Mouse (Mus musculus) gastrocnemius, adult 8-10 months (tissue): ENCODE results near the gene Ppp4r1. TPM values are rescaled to one million over a fixed set of nuclear protein-coding genes. Genes with fewer than 3 reads are reported as not detected.

Experiments
- DNase-seq, 2 experiments: peaks; one replicate each; pipeline ENCODE4 v3.0.0; 2022; ENCODE audit warnings: low spot score in 2 of 2
- total RNA-seq, 4 experiments: library from RNA; stranded (reverse); gene quantifications; 2 replicates each; pipeline ENCODE4 v1.2.4; 2022

The Ppp4r1 gene
- 10 to 100 TPM; 19.7 to 25.4 (median 22.0) TPM for total RNA-seq

GRCm38 (mm10) chr17:65782551-65783141, at the start of gene Ppp4r1:
Gene Ppp4r1, plus strand, starts transcription at chr17:65782573.
- DNase-seq: peak; percentile 78 to 81

GRCm38 (mm10) chr17:65732666-65733065, 49.7 kb upstream of the Ppp4r1 start:
- DNase-seq: no peak

DNA sequence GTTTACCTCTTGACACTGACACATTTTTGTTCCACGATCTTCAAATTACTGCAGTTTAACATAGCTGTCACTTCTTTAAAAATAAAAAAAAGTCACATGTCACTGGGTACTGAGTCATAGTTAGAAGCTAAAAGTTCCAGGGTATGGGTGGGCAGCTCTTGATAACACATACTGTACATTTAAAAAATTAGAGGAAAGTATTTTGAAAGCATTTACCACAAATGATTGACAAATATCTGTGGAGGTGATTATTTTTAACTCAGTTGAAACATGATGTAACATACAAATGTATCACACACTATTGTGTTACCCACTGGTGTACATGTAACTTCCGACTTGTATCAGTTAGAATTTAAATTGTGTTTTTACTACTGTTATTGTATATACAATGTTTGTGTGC, 47.3 kb upstream of the Ppp4r1 start:
- no peak for DNase-seq

DNA sequence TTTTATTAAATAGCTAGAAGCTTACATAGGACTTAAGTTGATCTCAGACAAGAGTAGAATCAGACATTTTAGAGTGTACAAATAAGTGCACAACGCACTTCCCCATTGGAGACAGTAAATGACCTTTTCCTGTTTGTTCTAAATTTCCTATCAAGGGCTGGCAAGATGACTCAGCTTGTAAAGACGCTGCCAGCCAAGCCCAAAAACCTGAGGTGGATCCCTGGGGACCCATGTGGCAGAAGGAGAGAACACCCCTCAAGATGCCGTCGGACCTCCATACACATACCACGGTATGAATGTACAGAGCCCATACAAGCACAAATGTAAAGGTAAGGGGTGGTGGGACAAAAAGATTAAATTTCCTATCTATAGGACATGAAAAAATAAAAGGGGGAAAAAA, 45.2 kb upstream of the Ppp4r1 start:
- no peak for DNase-seq

- no peak for DNase-seq
Measured at GRCm38 (mm10) chr17:65737622-65738021, 44.8 kb upstream of the Ppp4r1 start.

GRCm38 (mm10) chr17:65739874-65740725, 42.3 kb upstream of the Ppp4r1 start:
- DNase-seq: no peak

DNA sequence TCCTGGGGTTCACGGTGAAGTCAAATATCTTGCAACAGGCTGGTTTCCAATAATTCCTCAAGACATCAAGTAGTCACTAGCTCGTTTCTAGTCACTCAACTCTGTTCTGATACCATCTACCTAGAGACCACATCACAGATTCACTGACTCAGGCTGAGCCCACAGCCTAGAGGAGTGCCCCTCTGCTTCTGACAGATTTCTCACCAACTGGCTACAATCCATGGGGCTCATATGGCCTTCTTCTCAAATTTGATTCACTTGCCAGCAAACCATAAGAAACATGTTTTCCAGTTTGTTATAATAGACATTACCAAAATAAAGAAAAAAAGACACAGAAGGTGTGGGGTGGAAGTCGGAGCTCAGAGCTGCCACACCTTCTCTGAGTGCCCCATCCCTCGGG, 40.8 kb upstream of the Ppp4r1 start:
- DNase-seq: no peak

- DNase-seq: no peak
Measured at GRCm38 (mm10) chr17:65742245-65742905, 40.0 kb upstream of the Ppp4r1 start.

DNA sequence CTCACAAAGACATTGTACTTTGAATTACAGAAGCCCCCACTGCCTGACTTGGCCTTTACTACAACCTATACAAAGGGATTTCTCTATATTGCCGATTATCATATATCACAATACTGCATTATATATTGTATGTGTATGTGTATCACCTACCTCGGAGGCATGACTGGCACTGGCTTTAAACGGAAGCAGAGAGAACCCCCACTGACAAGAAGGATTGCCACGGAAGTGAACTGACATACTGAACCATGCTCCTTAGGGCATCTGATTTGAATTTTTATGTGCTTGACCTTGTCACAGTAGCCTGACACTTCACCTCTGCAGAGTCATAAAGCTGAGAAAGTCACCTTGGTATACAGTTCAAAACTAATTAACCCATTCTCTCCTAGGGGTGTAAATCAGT, 39.4 kb upstream of the Ppp4r1 start:
- DNase-seq: no peak

DNA sequence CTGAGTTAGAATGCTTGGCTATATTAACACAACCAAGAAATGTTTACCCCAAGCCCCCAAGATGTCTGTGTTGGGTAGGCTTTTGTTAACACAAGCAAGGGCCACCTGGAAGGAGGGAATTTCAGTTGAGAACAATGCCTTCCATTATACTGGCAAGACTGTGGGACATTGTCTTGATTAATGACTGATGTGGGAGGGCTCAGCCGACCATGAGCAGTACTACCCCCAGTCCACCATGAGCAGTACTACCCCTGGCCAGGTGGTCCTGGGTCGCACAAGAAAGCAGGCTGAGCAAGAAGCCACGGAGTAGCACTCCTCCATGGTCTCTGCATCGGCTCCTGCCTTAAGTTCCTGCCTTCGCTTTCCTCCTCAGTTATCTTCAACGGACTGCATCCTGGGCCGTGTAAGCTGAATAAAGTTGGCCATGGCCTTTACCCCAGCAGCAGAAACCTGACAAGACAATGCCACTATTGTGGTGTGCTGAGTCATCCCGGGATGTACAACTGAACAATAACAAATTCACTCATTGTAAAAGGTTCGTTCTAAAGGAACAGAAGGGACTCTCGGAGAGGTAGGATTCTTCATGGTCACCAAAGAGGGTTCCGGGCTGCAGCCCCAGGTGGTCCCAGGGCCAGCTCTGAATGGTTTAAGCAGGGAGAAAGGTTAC, 38.6 kb upstream of the Ppp4r1 start:
- no peak for DNase-seq

DNA sequence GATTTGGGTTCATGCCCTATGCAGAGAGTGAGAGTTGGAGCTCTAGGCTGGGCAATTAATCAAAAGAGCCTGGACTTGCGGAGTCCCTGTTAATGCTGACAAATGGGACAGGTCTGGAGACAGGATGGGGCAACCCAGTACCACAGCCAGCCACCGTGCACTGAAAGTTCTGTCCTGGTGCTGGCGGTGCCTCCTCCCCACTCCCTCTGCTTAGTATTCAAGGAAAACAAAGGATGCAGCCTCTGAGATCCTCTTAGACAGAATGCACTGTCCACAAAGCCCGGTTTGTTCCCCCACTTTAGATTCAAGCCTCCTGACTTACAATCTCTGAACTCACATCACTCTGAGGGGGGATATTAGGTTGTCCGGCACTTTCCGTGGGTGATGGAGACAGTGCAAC, 36.1 kb upstream of the Ppp4r1 start:
- no peak for DNase-seq

DNA sequence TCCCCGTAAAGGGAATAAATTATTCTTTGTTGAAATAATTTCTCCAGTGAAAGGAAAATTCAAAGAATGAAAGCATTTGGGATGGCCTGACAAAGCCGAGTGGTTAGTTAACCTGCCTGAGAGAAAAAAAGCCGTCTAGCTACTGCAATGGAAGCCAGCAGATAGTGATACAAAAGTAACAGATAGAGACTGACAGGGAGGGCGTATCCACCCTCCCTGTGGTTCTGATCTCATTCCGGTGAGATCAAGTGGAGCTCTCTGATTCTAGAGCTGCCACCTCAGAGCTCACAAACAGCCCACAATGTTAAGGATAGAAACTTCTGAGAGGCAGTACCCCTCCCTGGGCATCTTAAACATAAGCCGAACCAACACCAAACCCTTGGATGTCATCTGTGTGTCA, 33.4 kb upstream of the Ppp4r1 start:
- DNase-seq: no peak

- DNase-seq: no peak
Measured at GRCm38 (mm10) chr17:65749803-65750202, 32.6 kb upstream of the Ppp4r1 start.

DNA sequence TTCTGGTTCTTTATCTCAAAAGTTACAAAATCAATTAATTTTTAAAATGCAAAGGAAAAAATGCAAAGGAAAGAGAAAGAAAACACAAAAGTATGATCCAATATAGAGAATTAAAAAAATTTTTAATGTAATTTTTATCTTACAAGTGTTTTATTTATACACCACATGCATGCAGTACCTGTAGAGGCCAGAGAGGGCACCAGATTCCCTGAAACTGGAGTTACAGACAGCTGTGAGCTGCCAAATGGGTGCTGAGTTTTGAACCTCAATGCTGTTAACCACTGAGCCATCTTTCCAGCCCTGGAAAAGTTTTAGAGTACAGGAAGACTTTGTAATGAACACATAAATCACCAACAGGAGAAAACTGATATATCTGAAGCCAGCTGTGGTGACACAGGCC, 32.1 kb upstream of the Ppp4r1 start:
- no peak for DNase-seq

- DNase-seq: no peak
Measured at GRCm38 (mm10) chr17:65753130-65753529, 29.2 kb upstream of the Ppp4r1 start.

DNA sequence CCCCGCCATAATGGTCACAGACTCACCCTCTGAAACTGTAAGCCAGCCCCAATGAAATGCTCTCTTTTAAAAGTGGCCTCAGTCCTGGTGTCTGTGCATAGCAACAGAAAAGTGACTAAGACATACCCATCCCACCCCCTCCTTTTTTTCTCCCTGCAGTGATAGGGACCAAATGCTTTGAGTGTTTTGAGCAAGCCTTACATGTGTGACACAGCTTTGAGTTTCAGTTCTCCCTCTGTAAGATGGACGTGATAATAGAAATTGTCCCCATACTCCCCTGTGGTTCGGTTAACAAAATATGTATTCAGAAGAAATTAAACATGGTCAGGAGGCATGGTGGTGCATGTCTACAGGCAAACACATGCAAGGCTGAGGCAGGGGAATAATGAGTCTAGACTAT, 26.5 kb upstream of the Ppp4r1 start:
- no peak for DNase-seq

GRCm38 (mm10) chr17:65757150-65757549, 25.2 kb upstream of the Ppp4r1 start:
- DNase-seq: no peak

GRCm38 (mm10) chr17:65763221-65763620, 19.2 kb upstream of the Ppp4r1 start:
- no peak for DNase-seq

DNA sequence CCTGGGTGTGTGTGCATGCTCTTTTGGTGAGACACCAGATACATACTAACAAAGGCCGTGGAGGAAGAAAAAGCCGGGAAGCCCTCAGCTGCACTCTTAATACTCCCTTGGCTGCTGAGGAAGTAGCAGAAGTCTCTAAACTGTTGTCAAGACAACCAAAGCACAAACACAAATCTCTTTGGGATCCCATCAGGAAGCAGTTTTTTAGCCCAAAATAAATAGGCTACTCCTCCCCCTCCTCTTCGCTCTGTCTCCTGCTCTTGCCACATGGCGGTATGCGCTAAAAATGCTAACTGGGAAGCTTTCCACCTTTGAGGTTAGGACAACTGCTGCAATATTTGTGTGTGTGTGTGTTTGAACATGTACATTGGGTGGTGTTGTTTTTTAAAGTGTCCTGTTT, 13.9 kb upstream of the Ppp4r1 start:
- DNase-seq: no peak

GRCm38 (mm10) chr17:65770982-65771915, 11.1 kb upstream of the Ppp4r1 start:
- no peak for DNase-seq
